Mouse (Mus musculus): ENCODE data around the gene Arl11.
"Not testable (repeated sequence)": the region's sequence is repeated elsewhere in the genome, so short reads cannot be mapped to it uniquely, and the experiment has no call there.

Arl11 gene

GRCm38 (mm10) chr14:61309593-61309992 lies at the start of gene Arl11:
TSS of gene Arl11 (plus strand) at chr14:61309753.
- no peak for DNase-seq (ENCODE audit: extremely low spot score, low spot score)

DNA sequence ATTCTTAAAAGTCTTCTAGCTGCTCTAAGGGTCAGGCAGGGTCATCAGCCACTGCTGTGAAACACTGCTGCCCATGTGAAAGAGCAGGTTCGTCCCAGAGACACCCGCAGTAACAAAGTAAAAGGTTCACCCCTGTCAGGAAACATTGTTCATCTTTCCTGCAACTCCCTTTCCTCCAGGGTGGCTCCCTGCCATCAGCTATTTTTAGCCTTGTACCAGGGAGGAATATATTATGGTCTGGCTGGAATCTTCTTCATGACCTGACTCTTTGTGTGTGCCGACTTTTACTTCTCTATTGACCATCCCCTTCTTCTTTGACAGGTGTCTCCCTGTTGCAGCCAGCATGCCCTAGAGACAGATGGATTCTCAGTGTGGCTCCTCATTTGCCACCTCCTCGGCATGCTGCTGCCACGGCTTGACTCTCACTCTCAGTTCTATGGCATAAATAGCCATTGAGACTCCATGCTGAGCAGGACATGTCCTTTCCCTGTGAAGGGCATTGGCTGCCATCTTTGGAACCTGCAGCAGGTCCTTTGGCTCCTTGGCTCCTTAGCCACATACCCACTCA lies 41.6 kb upstream of the Arl11 start:
- no peak for DNase-seq (ENCODE audit: extremely low spot score, low spot score)

GRCm38 (mm10) chr14:61274414-61275198 lies 34.9 kb upstream of the Arl11 start:
- DNase-seq (ENCODE audit: extremely low spot score, low spot score) = peak; percentile 22

- peak; percentile 46 for DNase-seq (ENCODE audit: extremely low spot score, low spot score)
Observed at GRCm38 (mm10) chr14:61277285-61277684, 32.3 kb upstream of the Arl11 start.

- no peak for DNase-seq (ENCODE audit: extremely low spot score, low spot score)
Observed at GRCm38 (mm10) chr14:61278676-61279300, 30.8 kb upstream of the Arl11 start.

GRCm38 (mm10) chr14:61288606-61289286 lies 20.8 kb upstream of the Arl11 start:
- no peak for DNase-seq (ENCODE audit: extremely low spot score, low spot score)

- DNase-seq (ENCODE audit: extremely low spot score, low spot score) = no peak
Observed at GRCm38 (mm10) chr14:61290664-61291063, 18.9 kb upstream of the Arl11 start.

DNA sequence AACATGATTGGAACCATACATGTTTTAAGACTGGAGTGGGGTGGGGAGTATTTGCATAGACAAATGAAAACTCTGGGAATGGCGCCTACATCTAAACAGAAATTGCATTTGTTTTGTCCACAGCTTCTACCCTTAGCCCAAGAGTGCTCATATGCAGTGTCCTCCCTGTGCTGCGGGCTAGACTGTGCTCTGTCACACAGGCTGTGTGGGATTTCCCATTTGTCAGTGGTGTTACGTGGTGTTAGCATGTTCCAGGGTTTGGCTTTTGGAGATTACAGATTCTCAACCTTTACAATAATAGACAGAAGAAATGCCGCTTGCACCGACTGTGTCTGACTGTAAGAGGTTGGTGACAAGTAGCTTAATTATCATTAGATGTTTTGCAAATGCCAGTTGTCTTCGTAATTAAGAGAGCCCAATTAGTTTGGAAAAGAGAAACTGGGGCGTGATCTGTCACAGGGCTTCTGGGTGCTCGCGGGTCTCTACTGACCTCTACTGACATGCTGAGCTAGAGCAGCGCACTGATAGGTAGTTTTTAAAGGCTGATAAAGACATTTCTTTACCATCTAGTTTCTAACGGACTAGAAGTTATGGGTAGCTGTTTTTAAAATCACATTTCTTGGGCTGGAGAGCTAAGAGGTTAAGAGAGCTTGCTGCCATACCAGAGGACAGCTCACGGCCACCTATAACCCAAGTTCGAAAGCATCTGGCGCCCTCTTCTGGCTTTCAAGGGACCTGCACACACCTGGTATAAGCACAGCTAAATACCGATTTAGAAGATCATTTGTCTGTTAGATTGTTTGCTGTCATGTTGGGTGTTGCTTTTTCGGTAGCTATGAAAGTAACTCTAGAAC lies 15.4 kb upstream of the Arl11 start:
- DNase-seq (ENCODE audit: extremely low spot score, low spot score) = peak; percentile 43

GRCm38 (mm10) chr14:61294738-61295079 lies 14.8 kb upstream of the Arl11 start:
- DNase-seq (ENCODE audit: extremely low spot score, low spot score) = peak; percentile 70

- DNase-seq (ENCODE audit: extremely low spot score, low spot score) = no peak
Observed at GRCm38 (mm10) chr14:61299810-61300209, 9.7 kb upstream of the Arl11 start.

GRCm38 (mm10) chr14:61301323-61301722 lies 8.2 kb upstream of the Arl11 start:
- no peak for DNase-seq (ENCODE audit: extremely low spot score, low spot score)

- DNase-seq (ENCODE audit: extremely low spot score, low spot score) = no peak
Observed at GRCm38 (mm10) chr14:61302428-61302827, 7.1 kb upstream of the Arl11 start.

DNA sequence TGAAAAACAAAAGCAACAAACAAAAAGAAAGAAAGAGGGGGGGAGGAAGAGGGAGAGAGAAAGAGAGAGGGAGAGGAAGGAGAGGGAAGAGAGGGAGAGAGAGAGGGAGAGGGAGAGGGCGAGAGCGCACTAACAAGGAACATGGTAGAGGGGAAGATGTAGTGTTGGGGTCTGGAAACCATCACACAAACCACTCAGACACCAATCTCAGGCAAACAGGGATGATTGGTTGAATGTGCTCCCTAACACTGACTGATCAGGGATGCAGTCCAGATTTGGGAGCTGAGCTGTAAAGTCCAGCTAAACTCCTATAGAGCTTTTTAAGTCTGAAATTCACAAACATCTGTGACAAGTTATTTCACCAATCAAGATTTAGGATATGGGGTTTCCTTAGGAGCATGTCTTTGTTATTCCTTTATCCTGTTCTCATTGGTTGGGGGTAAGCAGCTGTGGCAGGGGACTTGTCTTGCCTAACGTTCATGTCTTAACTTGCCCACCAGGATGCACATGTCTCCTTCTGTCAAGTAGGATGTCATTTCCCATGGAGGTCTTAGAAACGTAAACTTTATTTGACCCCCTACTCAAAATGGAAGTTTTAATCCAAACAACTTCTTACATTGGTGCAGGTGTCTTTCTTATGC lies 5.5 kb upstream of the Arl11 start:
- DNase-seq (ENCODE audit: extremely low spot score, low spot score) = no peak

- no peak for DNase-seq (ENCODE audit: extremely low spot score, low spot score)
Observed at GRCm38 (mm10) chr14:61310036-61310772, 651 bp downstream of the Arl11 start.

GRCm38 (mm10) chr14:61310963-61311362 lies 1.4 kb downstream of the Arl11 start:
- DNase-seq (ENCODE audit: extremely low spot score, low spot score) = no peak

DNA sequence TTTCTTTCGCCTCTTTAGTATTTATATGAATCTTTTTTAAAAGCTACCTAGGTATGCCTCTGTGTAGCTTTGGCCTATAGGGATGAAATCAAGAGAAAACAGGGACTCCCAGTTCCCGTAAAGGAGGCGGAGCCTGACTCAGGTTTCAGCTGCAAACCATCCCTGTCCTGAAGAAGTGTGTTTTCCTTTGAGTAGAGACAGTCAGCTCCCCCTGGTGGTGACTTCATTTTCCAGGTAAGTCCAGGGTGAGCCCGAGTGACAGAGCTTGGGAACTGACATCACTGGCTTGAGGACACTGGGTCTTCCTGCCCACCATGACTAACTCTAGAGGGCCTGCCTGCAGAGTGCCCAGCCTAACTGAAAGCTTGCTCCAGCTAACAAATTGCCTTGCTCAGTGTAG lies 7.3 kb downstream of the Arl11 start:
- DNase-seq (ENCODE audit: extremely low spot score, low spot score) = peak; percentile 48

GRCm38 (mm10) chr14:61320765-61321164 lies 11.2 kb downstream of the Arl11 start:
- no peak for DNase-seq (ENCODE audit: extremely low spot score, low spot score)

- DNase-seq (ENCODE audit: extremely low spot score, low spot score) = no peak
Observed at GRCm38 (mm10) chr14:61321200-61321599, 11.6 kb downstream of the Arl11 start.

- no peak for DNase-seq (ENCODE audit: extremely low spot score, low spot score)
Observed at GRCm38 (mm10) chr14:61322740-61323139, 13.2 kb downstream of the Arl11 start.

- not testable (repeated sequence) for DNase-seq (ENCODE audit: extremely low spot score, low spot score)
Observed at GRCm38 (mm10) chr14:61327007-61327406, 17.5 kb downstream of the Arl11 start.

All from neural tube, embryonic 10.5 days (tissue).